Mouse (Mus musculus): ENCODE data around the gene Sectm1a.

GRCm38 (mm10) chr11:121081120-121081519 lies at the start of gene Sectm1a:
- no peak for TF ChIP-seq POLR2A (IDR thresholded peaks at IDR 0.05; ENCODE audit: control insufficient read depth, low read depth, low read length)
- TF ChIP-seq CTCF (IDR thresholded peaks at IDR 0.05; ENCODE audit: control insufficient read depth, insufficient read depth, insufficient replicate concordance, low read depth, low read length) = no peak
